Mouse (Mus musculus): ENCODE measurements around the gene Zscan4-ps2.
"Not testable (repeated sequence)": the region's sequence is repeated elsewhere in the genome, so short reads cannot be mapped to it uniquely, and the experiment has no call there.

The Zscan4-ps2 gene

GRCm38 (mm10) chr7:11514010-11514409 is at the start of gene Zscan4-ps2:
Gene Zscan4-ps2 (plus strand): TSS chr7:11514310.
- not testable (repeated sequence) for DNase-seq (ENCODE audit: low read depth, low spot score)
